Comparison of ENCODE assay signal across 35 mouse cellular contexts in genomic region chr3:109021720-109022516, GRCm38 (mm10). TPM values are rescaled to one million over a fixed set of nuclear protein-coding genes. Genes with fewer than 3 reads are reported as not detected.
DNase-seq lines count a peak whose midpoint lies in the region; ATAC-seq and TF ChIP-seq lines count a peak whose summit lies in the region.
"Had no signal": no experiment of that assay in that cellular context is flagged by ENCODE, and none has a peak within 500 bp of the region (broad histone marks: within the 10 kb centered on the region; RNA-seq: fewer than 3 reads in every experiment).

No protein-coding gene starts in this region.

- peak; percentile 95 for DNase-seq in heart, adult 11 months
- DNase-seq in heart, postnatal 10 days: no peak
- peak; percentile 30 for DNase-seq in lung, postnatal 10 days
- DNase-seq in lung, adult 2 months: no peak
- DNase-seq in layer of hippocampus, postnatal 36 days: no peak
- no peak for DNase-seq in left cerebral cortex, postnatal 36 days (ENCODE audit: low spot score in 2 of 2)
- DNase-seq: adrenal gland, adult 8-10 months; B cell, adult 2 months; cerebellum, adult 2 months; cerebellum, postnatal 25 days; heart, postnatal 14 days; kidney, adult 18-20 months; kidney, postnatal 25 days; liver, embryonic 13.5 days; midbrain, embryonic 14.5 days; retina, postnatal 1 day; right cerebral cortex, postnatal 14 days; thymus, postnatal 14 days had no signal

- no peak for TF ChIP-seq CTCF in lung, adult 2 months (IDR thresholded peaks at IDR 0.05; ENCODE audit: insufficient read depth, low read length)

- TF ChIP-seq POLR2A in lung, adult 2 months (IDR thresholded peaks at IDR 0.05; ENCODE audit: borderline replicate concordance, extremely low read depth, low read depth, low read length): no peak

- peaks cover 6% of the 10 kb centered on the region for H3K4me1 ChIP-seq in lung, adult 2 months (ENCODE audit: control insufficient read depth, insufficient read depth, low read length)

- 0 out of 2 replicates have a peak, but pooled peaks have one; percentile 29 for ATAC-seq in common myeloid progenitor, adult 5-6 weeks (replicated peaks; ENCODE audit: low read depth, poor library complexity, severe bottlenecking)
- ATAC-seq: forebrain, embryonic 13.5 days; hindbrain, embryonic 16.5 days had no signal

- 48% methylated on average over 6 of the region's 6 CpGs for WGBS in lung, adult 2 months

- intact Hi-C loops in heart, postnatal 10 days (cut with DNase I): no loop called here
- intact Hi-C loops in left cerebral cortex, postnatal 36 days (cut with DNase I): no loop called here

- no peak overlapping the region for H3K4me3 ChIP-seq in lung, adult 2 months (replicated peaks; ENCODE audit: extremely low read depth, low read depth, low read length)
- H3K4me3 ChIP-seq: forebrain, embryonic 13.5 days; heart, embryonic 13.5 days; kidney, embryonic 15.5 days; layer of hippocampus, adult 2 months; limb, embryonic 10.5 days; limb, embryonic 15.5 days; liver, embryonic 13.5 days; stomach, embryonic 15.5 days had no signal

RNA-seq across cellular contexts. Expression of gene Fam102b, which starts 5.5 kb away (rescaled TPM):
- 10 to 100 TPM; 21.9 to 23.1 TPM for total RNA-seq in heart, postnatal 10 days (2021)
- 7.5 and 10.7 TPM in 2 replicates for polyA plus RNA-seq in lung, adult 2 months (2012; rRNA removed)
- total RNA-seq in common myeloid progenitor, adult 5-6 weeks (2017): 18.9 and 21.0 TPM in 2 replicates
- 10 to 100 TPM; 26.9 to 27.9 TPM for total RNA-seq in layer of hippocampus, postnatal 36 days (2021)
- total RNA-seq in left cerebral cortex, postnatal 36 days (2021): 10 to 100 TPM; 33.3 to 36.6 TPM

RNA-seq across cellular contexts. Expression of gene Slc25a54, which starts 58.4 kb away (rescaled TPM):
- not detected for total RNA-seq in heart, postnatal 10 days (2021)
- polyA plus RNA-seq in lung, adult 2 months (2012; rRNA removed): not detected in 2 replicates
- not detected in 2 replicates for total RNA-seq in common myeloid progenitor, adult 5-6 weeks (2017)
- not detected for total RNA-seq in layer of hippocampus, postnatal 36 days (2021)
- total RNA-seq in left cerebral cortex, postnatal 36 days (2021): not detected
- total RNA-seq: adrenal gland, adult 8-10 months; adrenal gland, postnatal 4 days; heart, postnatal 14 days; layer of hippocampus, adult 2 months; layer of hippocampus, postnatal 14 days; monocyte, adult 5-6 weeks had no signal
- polyA plus RNA-seq: cerebellum, adult 2 months; embryonic facial prominence, embryonic 11.5 days; forebrain, embryonic 13.5 days; heart, embryonic 13.5 days; hindbrain, embryonic 11.5 days; hindbrain, embryonic 16.5 days; intestine, embryonic 14.5 days; kidney, embryonic 15.5 days; limb, embryonic 10.5 days; limb, embryonic 15.5 days; liver, embryonic 13.5 days; midbrain, embryonic 14.5 days; neural tube, embryonic 14.5 days; stomach, embryonic 15.5 days; urinary bladder, adult 2 months had no signal

Comparison
In these comparisons a context has a peak if more than half of its experiments do, and no peak if none do; other contexts are left out.
1. DNase-seq: peak in heart, adult 11 months (single experiment) and lung, postnatal 10 days (single experiment); none in heart, postnatal 10 days (0 of 2), lung, adult 2 months (single experiment), layer of hippocampus, postnatal 36 days (0 of 2) and left cerebral cortex, postnatal 36 days (0 of 2).